19 mouse cellular contexts compared by ENCODE assay signal in the genomic region with DNA sequence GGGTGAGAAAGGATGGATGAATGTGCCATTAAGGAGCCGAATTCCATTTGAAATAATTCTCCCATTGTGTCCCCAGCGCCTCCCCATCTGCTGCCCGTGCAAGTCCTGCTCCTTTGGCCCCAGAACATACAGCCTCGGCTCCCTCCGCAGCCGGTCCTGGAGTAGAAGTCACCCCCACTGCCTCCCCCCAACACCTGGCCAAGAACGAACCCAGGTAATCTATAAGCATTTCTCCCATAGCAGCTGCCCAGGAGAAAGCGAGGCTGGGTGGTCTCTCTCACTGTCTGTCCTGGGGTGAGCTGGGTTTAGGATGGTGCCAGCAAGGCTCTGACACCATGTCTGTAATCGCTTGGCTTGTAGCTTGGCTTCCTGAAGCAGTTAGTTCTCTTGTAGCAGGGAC.
DNase-seq lines count a peak whose midpoint lies in the region; ATAC-seq lines count a peak whose summit lies in the region.
"Had no signal": no experiment of that assay in that cellular context is flagged by ENCODE, and none has a peak within 500 bp of the region (broad histone marks: within the 10 kb centered on the region; RNA-seq: fewer than 3 reads in every experiment).

No protein-coding gene starts in this region.

- no peak overlapping the region for H3K4me2 ChIP-seq in heart, embryonic 15.5 days
- no peak overlapping the region for H3K4me2 ChIP-seq in midbrain, embryonic 15.5 days
- H3K4me2 ChIP-seq: embryonic facial prominence, embryonic 13.5 days; intestine, embryonic 15.5 days; liver, embryonic 15.5 days; midbrain, embryonic 12.5 days; stomach, embryonic 15.5 days had no signal

- no peaks in the 10 kb centered on the region for H3K9me3 ChIP-seq in heart, embryonic 15.5 days (replicated peaks)
- H3K9me3 ChIP-seq in midbrain, embryonic 10.5 days (replicated peaks): no peaks in the 10 kb centered on the region
- no peaks in the 10 kb centered on the region for H3K9me3 ChIP-seq in midbrain, embryonic 15.5 days
- H3K9me3 ChIP-seq in limb, embryonic 10.5 days (replicated peaks): no peaks in the 10 kb centered on the region
- H3K9me3 ChIP-seq: intestine, embryonic 15.5 days; liver, embryonic 15.5 days; midbrain, embryonic 12.5 days; stomach, embryonic 15.5 days had no signal

- no peak overlapping the region for H3K9ac ChIP-seq in heart, embryonic 15.5 days
- H3K9ac ChIP-seq in midbrain, embryonic 15.5 days: no peak overlapping the region
- H3K9ac ChIP-seq: embryonic facial prominence, embryonic 13.5 days; intestine, embryonic 15.5 days; liver, embryonic 15.5 days; midbrain, embryonic 12.5 days; stomach, embryonic 15.5 days had no signal

- H3K4me1 ChIP-seq in heart, embryonic 15.5 days (replicated peaks): peaks cover 60% of the 10 kb centered on the region
- H3K4me1 ChIP-seq in midbrain, embryonic 10.5 days: peaks cover 48% of the 10 kb centered on the region
- peaks cover 19% of the 10 kb centered on the region for H3K4me1 ChIP-seq in midbrain, embryonic 15.5 days
- peaks cover 41% of the 10 kb centered on the region for H3K4me1 ChIP-seq in limb, embryonic 10.5 days

- peaks cover 20% of the 10 kb centered on the region for H3K36me3 ChIP-seq in heart, embryonic 15.5 days
- peaks cover 32% of the 10 kb centered on the region for H3K36me3 ChIP-seq in midbrain, embryonic 10.5 days
- H3K36me3 ChIP-seq in midbrain, embryonic 15.5 days (replicated peaks): no peaks in the 10 kb centered on the region
- H3K36me3 ChIP-seq in limb, embryonic 10.5 days: peaks cover 26% of the 10 kb centered on the region
- H3K36me3 ChIP-seq: liver, embryonic 15.5 days; stomach, embryonic 15.5 days had no signal

- no peak for ATAC-seq in heart, embryonic 15.5 days (replicated peaks; ENCODE audit: insufficient number of reproducible peaks, insufficient read depth, low FRiP score, low read depth)
- ATAC-seq in midbrain, embryonic 15.5 days (replicated peaks): no peak

- WGBS in heart, embryonic 15.5 days: 72% methylated on average over 9 of the region's 9 CpGs
- WGBS in midbrain, embryonic 10.5 days: 79% methylated on average over 9 of the region's 9 CpGs
- WGBS in midbrain, embryonic 15.5 days: 79% methylated on average over 9 of the region's 9 CpGs
- 86% methylated on average over 9 of the region's 9 CpGs for WGBS in limb, embryonic 10.5 days

- no peaks in the 10 kb centered on the region for H3K27me3 ChIP-seq in heart, embryonic 15.5 days
- H3K27me3 ChIP-seq in midbrain, embryonic 10.5 days (ENCODE audit: low read depth, poor library complexity, severe bottlenecking): no peaks in the 10 kb centered on the region
- no peaks in the 10 kb centered on the region for H3K27me3 ChIP-seq in midbrain, embryonic 15.5 days (replicated peaks)
- no peaks in the 10 kb centered on the region for H3K27me3 ChIP-seq in limb, embryonic 10.5 days (ENCODE audit: low read depth, poor library complexity, severe bottlenecking)
- H3K27me3 ChIP-seq: embryonic facial prominence, embryonic 13.5 days; intestine, embryonic 15.5 days; liver, embryonic 15.5 days; midbrain, embryonic 12.5 days; stomach, embryonic 15.5 days had no signal

- H3K4me3 ChIP-seq in heart, embryonic 15.5 days: no peak overlapping the region
- no peak overlapping the region for H3K4me3 ChIP-seq in midbrain, embryonic 10.5 days
- H3K4me3 ChIP-seq in midbrain, embryonic 15.5 days: no peak overlapping the region
- no peak overlapping the region for H3K4me3 ChIP-seq in limb, embryonic 10.5 days
- H3K4me3 ChIP-seq: embryonic facial prominence, embryonic 13.5 days; erythroblast, embryonic 14.5 days; intestine, embryonic 15.5 days; liver, embryonic 15.5 days; midbrain, embryonic 12.5 days; stomach, embryonic 15.5 days had no signal

- H3K27ac ChIP-seq in heart, embryonic 15.5 days: peak overlapping the region; percentile 97
- peak overlapping the region; percentile 47 for H3K27ac ChIP-seq in midbrain, embryonic 10.5 days (replicated peaks)
- no peak overlapping the region for H3K27ac ChIP-seq in midbrain, embryonic 15.5 days
- H3K27ac ChIP-seq in limb, embryonic 10.5 days: 0 out of 2 replicates have a peak overlapping the region, but pooled peaks have one; percentile 19
- H3K27ac ChIP-seq: embryonic facial prominence, embryonic 13.5 days; intestine, embryonic 15.5 days; liver, embryonic 15.5 days; midbrain, embryonic 12.5 days had no signal

- no peak for DNase-seq in heart, adult 18-20 months
- DNase-seq in midbrain, embryonic 10.5 days (ENCODE audit: low spot score): no peak
- DNase-seq in ZHBTc4 (ENCODE audit: low read depth, low spot score): peak; percentile 24
- no peak for DNase-seq in limb, embryonic 10.5 days (ENCODE audit: low spot score)
- no peak for DNase-seq in thymus, postnatal 14 days
- DNase-seq: adrenal gland, postnatal 10 days; cerebellum, postnatal 25 days; kidney, adult 8-10 months; kidney, postnatal 14 days; left cerebral cortex, postnatal 4 days; liver had no signal
